Mouse (Mus musculus): Measurements from ENCODE around the gene Actg2. TPM values are rescaled to one million over a fixed set of nuclear protein-coding genes. Genes with fewer than 3 reads are reported as not detected.

Gene Actg2
- polyA plus RNA-seq, 1 experiment from 2014 or later = 2.2 TPM

Other genes with a start within 250 kb of the Actg2 start
- gene Mthfd2, start 210.4 kb downstream of the Actg2 start, polyA plus RNA-seq (2015; fragmentation: Nextera tagmentation; extraction: Ambion mirVana) = 28.9 and 31.0 TPM in 2 replicates
- gene Mob1a, start 210.2 kb downstream of the Actg2 start, polyA plus RNA-seq (2015; fragmentation: Nextera tagmentation; extraction: Ambion mirVana) = 22.8 and 23.4 TPM in 2 replicates
- gene Bola3, start 187.1 kb downstream of the Actg2 start, polyA plus RNA-seq (2015; fragmentation: Nextera tagmentation; extraction: Ambion mirVana) = 44.0 and 54.3 TPM in 2 replicates
- gene Tet3, start 77.2 kb downstream of the Actg2 start, polyA plus RNA-seq (2015; fragmentation: Nextera tagmentation; extraction: Ambion mirVana) = 60.9 and 76.8 TPM in 2 replicates
- 72.2 and 74.0 TPM in 2 replicates for gene Dguok, start 29.3 kb downstream of the Actg2 start, polyA plus RNA-seq (2015; fragmentation: Nextera tagmentation; extraction: Ambion mirVana)
- 63.4 and 66.5 TPM in 2 replicates for gene Stambp, start 36.5 kb upstream of the Actg2 start, polyA plus RNA-seq (2015; fragmentation: Nextera tagmentation; extraction: Ambion mirVana)
- gene Clec4f, start 119.9 kb upstream of the Actg2 start, polyA plus RNA-seq (2015; fragmentation: Nextera tagmentation; extraction: Ambion mirVana) = not detected in 2 replicates
- not detected in 2 replicates for gene Cd207, start 141.6 kb upstream of the Actg2 start, polyA plus RNA-seq (2015; fragmentation: Nextera tagmentation; extraction: Ambion mirVana)
- gene Vax2, start 175.0 kb upstream of the Actg2 start, polyA plus RNA-seq (2015; fragmentation: Nextera tagmentation; extraction: Ambion mirVana) = 0.18 and 0.23 TPM in 2 replicates
- gene Atp6v1b1, start 206.7 kb upstream of the Actg2 start, polyA plus RNA-seq (2015; fragmentation: Nextera tagmentation; extraction: Ambion mirVana) = not detected in 2 replicates
- 0.22 and 0.36 TPM in 2 replicates for gene Ankrd53, start 226.4 kb upstream of the Actg2 start, polyA plus RNA-seq (2015; fragmentation: Nextera tagmentation; extraction: Ambion mirVana)
- gene Tex261, start 239.5 kb upstream of the Actg2 start, polyA plus RNA-seq (2015; fragmentation: Nextera tagmentation; extraction: Ambion mirVana) = 66.7 and 71.0 TPM in 2 replicates